Mouse (Mus musculus): Measurements from ENCODE around the gene Gm3383.
"Not testable (repeated sequence)": the region's sequence is repeated elsewhere in the genome, so short reads cannot be mapped to it uniquely, and the experiment has no call there.

The Gm3383 gene

DNA sequence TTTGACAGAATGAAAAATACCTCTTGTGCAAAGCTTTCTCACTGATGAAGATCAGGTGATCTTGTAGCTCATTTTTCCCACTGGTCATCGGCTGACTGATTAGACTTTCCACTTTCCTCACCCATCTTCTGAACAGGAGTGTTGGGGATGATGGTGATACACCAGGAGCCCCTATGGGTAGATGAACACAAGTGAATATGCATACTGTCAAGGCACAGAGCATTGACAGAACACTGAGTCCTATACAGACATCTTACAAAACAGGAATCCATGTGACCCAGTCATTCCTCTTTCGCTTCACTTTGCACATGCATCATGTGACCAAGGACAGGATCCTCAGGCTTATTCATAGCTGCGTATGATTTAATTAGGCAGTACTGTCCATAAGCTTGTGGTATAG lies at the start of gene Gm3383:
Gm3383 (minus strand) TSS at position 101 of the 400 bp plus-strand sequence.
- not testable (repeated sequence) for DNase-seq

DNA sequence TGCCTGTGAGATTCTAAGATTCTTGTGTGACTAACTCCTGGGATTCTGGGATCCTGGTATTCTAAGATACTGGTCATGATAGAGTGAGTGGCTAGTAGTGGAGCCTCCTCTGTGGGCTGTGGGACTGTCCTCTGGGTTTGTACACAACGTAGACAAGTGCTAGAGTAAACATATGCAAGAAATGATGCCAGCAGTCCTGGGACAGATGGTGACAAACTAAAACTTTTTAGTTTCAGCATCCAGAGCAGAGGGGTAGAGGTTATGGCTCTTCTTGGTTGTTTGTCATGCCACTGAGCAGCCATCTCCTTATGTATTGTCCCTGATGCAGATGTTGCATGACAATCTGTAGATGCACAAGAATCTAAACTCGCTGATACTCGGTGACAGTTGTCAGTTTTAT lies 48.1 kb upstream of the Gm3383 start:
- not testable (repeated sequence) for DNase-seq

DNA sequence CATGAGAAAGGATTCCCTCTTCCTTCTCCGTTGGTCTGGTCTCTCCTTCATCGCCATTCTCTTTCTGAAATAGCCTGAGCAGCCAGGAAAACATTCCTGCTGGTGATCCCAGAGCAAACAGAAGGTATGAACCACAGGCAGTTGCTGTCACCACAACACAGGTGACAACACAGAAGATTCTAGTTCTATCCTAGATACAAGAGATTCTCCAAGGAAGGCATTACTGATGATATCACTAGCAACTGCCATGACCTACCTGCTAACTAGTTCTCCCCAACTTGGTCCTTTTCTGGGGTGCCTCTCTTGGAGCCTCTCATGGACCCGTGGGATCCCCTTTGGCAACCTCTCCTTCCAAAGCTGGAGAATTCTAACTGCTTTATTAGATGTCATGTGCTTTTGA lies 22.4 kb upstream of the Gm3383 start, which contains the start of gene Gm3424:
Gm3424 (minus strand) TSS at position 101 of the 400 bp plus-strand sequence.
- not testable (repeated sequence) for DNase-seq

DNA sequence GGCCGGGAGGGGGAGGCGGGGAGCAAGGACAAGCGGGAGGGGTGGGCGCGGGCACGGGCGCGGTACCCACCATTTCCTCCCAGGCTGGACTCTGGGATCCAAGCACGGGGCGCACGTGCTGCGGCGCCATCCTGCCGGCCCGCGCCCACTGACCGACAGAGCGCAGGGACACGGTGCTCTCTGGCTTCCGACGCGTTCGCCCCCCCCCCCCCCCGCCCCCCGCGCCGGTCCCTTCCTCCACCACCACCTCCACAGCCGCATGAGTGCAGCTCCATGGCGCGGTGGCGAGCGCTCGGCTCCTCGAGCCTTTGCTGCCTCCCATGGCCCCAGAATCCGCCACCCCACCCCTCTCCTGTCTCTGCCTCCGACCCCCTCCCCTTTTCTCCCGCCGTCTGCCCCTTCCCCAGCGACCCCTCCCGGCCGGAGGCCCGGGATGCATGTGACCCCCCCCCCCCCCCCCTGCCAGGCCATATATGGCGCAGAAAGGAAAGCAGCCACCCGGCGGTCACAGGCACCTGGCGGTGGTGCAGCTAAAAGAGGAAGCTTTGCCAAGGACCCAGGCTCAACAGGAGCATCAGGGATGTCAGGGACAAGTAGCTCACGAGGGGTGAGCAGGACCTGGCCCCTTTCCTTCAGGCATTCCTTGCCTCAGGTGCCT lies 5.0 kb upstream of the Gm3383 start:
- DNase-seq: not testable (repeated sequence)

DNA sequence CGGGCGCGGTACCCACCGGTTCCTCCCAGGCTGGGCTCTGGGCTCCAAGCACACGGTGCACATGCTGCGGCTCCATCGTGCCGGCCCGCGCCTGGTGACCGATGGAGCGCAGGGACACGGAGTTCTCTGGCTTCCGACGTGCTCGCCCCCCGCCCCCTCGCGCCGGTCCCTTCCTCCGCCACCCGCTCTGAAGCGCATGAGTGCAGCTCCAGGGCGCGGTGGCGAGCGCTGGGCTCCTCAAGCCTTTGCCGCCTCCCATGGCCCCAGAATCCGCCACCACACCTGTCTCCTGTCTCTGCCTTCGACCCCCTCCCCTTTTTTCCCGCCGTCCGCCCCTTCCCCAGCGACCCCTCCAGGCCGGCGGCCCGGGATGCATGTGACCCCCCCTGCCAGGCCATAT lies 66.3 kb downstream of the Gm3383 start, which contains the start of gene Gm3373:
Gm3373 (minus strand) TSS at position 101 of the 400 bp plus-strand sequence.
- not testable (repeated sequence) for DNase-seq

DNA sequence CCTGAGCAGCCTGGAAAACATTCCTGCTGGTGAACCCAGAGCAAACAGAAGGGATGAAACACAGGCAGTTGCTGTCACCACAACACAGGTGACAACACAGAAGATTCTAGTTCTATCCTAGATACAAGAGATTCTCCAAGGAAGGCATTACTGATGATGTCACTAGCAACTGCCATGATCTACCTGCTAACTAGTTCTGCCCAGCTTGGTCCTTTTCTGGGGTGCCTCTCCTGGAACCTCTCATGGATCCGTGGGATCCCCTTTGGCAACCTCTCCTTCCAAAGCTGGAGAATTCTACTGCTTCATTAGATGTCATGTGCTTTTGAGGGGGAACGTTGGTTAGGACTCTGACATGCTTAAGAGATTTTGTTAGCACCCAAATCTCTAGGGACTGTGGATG lies 120.4 kb downstream of the Gm3383 start, which contains the start of gene Gm9603:
Gm9603 (minus strand) TSS at position 101 of the 400 bp plus-strand sequence.
- not testable (repeated sequence) for DNase-seq

DNA sequence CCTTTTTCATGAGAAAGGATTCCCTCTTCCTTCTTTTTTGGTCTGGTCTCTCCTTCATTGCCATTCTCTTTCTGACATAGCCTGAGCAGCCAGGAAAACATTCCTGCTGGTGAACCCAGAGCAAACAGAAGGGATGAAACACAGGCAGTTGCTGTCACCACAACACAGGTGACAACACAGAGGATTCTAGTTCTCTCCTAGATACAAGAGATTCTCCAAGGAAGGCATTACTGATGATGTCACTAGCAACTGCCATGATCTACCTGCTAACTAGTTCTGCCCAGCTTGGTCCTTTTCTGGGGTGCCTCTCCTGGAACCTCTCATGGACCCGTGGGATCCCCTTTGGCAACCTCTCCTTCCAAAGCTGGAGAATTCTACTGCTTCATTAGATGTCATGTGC lies 174.9 kb downstream of the Gm3383 start, which contains the start of gene Gm8265:
Gm8265 (minus strand) TSS at position 101 of the 400 bp plus-strand sequence.
- DNase-seq: not testable (repeated sequence)

Measured in kidney, postnatal 10 days (tissue).